Mouse (Mus musculus) c-Kit-positive CD71-positive TER-119-positive erythroid progenitor cells, embryonic 14.5 days (primary cell): ENCODE measurements at regions not wholly inside any gene's neighbourhood (a gene's known extent, or its start where the extent isn't known, plus 50 kb on each side); places are given as distances from the start of the nearest gene placed in this dataset.
"Not testable (repeated sequence)": the region's sequence is repeated elsewhere in the genome, so short reads cannot be mapped to it uniquely, and the experiment has no call there.

Experiments
- DNase-seq: peaks from one replicate; pipeline ENCODE4 v3.0.0-alpha.2; 2013; ENCODE audit warnings: low spot score

DNA sequence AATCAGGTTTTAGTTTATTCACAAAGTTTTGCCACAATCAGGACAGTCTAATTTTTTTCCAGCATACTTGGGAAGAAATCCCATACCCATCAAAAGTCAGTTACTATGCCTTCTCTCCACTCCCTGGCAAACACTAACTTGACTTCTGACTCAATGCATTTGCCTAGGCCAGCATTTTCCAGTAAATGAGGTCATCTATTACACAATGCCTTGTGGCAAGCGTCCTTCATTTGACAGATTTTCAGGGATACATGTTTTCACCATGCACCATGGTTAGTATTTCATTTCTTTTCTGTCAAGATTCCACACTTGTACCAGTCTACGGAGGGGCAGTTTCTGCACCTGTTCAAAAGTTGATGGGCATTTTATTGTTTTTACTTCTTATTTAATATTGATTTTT, 88.4 kb upstream of the Slc2a12 start:
- DNase-seq, result not testable (repeated sequence)

DNA sequence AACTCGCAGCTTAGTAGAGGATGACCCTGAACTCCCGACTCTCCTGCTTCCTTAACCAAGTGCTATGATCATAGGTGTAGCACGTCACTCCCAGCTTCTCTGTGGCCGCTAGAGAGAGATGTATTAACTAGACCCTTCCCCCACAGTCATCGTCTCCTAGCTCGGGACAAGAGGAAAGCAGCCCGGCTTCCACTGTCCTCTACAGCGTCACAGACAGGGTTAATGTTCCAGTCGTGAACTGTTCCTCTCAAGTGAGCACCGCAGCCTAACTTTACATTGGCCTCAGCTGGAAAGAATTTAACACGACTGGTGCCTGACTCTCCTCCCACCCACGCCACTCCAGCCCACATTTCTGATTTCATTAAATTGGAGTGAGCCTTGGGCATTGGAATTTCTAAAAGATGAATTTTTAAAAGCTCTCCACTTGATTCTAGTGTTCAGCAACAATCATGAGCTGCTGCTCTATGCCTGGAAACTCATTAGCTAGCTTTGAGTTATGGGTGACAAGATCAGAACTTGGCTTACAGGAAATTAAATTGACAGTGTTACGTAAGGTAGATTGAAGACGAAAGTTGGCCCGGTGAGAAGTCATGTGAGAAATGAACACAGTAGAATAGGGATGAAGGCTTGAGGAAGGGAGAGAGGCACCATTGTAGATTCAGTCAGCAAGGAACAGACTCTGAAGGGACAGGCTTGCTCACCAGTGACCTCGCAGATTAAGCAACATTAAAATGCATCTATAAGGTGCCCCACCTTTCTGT, 75.4 kb upstream of the Slc2a12 start:
- not testable (repeated sequence) for DNase-seq

DNA sequence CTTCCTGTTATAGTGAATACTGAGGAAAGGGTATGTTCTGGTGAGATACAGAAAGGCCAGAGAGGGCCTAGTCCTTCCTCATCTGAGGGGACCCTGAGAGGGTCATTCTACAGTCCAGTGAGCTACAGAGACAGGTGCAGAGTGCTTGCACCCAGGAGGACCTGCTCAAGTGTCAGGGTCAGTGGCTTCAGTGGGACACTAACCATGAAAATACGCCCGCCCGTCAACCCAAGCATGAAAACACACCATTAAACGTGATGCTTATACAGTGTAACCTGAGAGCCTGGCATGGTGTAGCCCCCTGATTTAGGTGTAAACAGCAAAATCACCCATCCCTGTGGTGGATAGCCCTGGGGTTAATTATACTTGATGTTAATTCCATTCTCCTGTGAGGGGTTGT, 70.8 kb upstream of the Slc2a12 start:
- DNase-seq, result not testable (repeated sequence)

DNA sequence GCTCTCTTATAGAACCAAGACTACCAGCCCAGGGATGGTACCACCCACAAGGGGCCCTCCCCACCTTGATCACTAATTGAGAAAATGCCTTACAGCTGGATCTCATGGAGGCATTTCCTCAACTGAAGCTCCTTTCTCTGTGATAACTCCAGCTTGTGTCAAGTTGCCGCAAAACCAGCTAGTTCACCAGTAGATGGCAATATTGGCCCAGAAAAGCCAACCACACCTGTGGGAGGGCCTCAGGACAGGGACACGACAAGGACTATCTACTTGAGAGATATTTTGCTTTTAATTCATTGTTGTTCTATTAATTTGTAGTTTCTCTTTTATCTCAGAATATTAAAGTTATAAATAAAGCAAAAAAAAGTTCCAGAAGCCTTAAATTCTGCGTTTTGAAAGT, 65.4 kb upstream of the Slc2a12 start:
- DNase-seq, result not testable (repeated sequence)

DNA sequence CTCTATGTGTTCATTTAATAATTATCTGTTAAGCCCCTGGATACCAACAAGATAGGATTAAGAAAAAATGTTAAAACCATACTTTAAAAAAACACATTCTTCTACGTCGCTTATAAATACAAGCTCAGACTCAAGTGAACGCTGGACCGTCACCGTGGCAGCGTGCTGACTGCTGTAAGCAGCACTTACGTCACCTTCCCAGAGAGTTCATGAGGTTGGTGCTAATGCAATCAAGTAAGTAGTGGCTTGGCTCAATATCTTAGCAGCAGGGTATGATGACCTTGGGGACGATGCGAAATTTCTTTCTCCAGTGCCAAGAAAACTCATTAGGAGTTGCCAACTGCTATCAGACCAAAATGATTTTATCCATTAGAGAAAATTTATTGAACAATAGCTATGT, 63.5 kb upstream of the Slc2a12 start:
- not testable (repeated sequence) for DNase-seq

DNA sequence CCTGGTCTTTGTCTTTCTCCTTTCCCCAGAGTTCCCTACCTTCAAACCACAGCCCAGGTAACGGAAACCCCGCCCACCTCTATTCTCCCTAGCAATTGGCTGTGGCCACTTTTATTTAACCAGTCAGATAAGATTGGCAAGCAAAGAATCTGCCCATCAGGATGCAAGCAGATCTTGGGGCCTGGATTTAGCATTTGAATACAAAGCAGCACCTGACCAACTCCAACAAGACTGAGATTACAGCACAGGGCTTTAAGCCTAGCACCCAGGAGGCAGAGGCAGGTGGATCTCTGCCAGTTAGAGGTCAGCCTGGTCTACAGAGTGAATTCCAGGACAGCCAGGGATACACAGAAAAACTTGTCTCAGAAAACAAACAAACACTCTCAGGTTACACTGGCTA, 61.5 kb upstream of the Slc2a12 start:
- DNase-seq, result not testable (repeated sequence)

DNA sequence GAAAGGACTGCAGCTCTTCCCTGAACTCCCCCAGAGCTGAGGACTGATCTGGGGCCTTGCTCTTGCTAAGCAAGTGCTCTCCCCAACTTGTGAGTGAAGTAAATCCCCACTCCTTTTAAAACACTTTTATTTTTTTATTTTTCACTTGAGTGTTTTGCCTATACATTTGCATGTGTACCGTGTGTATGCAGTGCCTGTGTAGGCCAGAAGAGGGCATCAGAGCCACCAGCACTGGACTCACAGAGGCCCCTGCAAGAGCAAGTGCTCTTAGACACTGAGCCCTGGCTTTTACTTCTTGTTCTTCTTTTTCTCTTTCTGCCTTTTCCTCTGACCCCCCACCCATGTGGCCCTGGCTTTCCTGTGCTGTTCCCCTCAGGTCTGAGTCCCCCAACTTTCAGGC, 56.2 kb upstream of the Slc2a12 start:
- not testable (repeated sequence) for DNase-seq

- not testable (repeated sequence) for DNase-seq
Measured at GRCm38 (mm10) chr10:22591664-22592063, 53.1 kb upstream of the Slc2a12 start.

GRCm38 (mm10) chr10:22592189-22592603, 52.6 kb upstream of the Slc2a12 start:
- peak; percentile 22 for DNase-seq

DNA sequence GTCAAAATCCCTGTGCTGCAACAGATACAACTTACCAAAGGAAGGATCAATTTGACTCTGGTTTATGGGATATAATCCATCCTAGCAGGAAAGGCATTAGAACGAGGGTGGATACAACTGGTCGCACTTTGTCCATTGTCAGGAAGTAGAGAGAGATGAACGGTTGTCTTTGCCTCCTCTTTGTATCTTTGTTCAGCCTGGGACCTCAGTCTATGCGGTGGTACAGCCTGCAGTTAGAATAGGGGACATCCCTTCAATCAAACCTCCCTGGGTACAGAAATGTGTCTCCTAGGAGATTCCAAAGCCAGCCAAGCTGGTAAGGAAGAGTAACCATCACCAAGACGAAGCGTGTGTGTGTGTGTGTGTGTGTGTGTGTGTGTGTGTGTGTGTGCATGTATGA, 52.1 kb upstream of the Slc2a12 start:
- peak; percentile 5 for DNase-seq
